Mouse (Mus musculus) cerebellum, adult 2 months (tissue): ENCODE data around the gene Ccdc174. TPM values are rescaled to one million over a fixed set of nuclear protein-coding genes. Genes with fewer than 3 reads are reported as not detected.

ENCODE experiments used
- DNase-seq, 2 experiments: peaks; one replicate each; pipeline ENCODE4 v3.0.0; 2021
- H3K27ac ChIP-seq: fragments of 200-500 bp; 2 replicates; pipeline ENCODE4 v1.5.1; 2012; ENCODE audit warnings: low read length, control low read depth, inconsistent platforms; ENCODE audit not compliant: insufficient read depth
- H3K27me3 ChIP-seq: fragments of 200-500 bp; 2 replicates; pipeline ENCODE4 v1.6.1; 2012; ENCODE audit warnings: inconsistent platforms, mild to moderate bottlenecking, low read length, moderate library complexity; ENCODE audit not compliant: control insufficient read depth, insufficient read depth
- H3K4me1 ChIP-seq: fragments of 200-500 bp; 2 replicates; pipeline ENCODE4 v1.6.1; 2011; ENCODE audit warnings: low read length; ENCODE audit not compliant: control insufficient read depth, insufficient read depth
- H3K4me3 ChIP-seq: fragments of 200-500 bp; replicated peaks from 2 replicates; pipeline ENCODE3; 2011; ENCODE audit warnings: mild to moderate bottlenecking, low read depth, low read length, control low read depth; ENCODE audit not compliant: insufficient read depth
- CTCF ChIP-seq: fragments of 200-500 bp; IDR thresholded peaks from 2 replicates; pipeline ENCODE4 v1.5.1; 2011; ENCODE audit warnings: low read depth, mild to moderate bottlenecking, control low read depth, low read length, moderate library complexity, borderline replicate concordance; ENCODE audit not compliant: insufficient read depth
- POLR2A ChIP-seq: fragments of 200-500 bp; IDR thresholded peaks from 2 replicates; pipeline ENCODE4 v1.6.1; 2011; ENCODE audit warnings: low read length, control low read depth, borderline replicate concordance; ENCODE audit not compliant: insufficient read depth
- WGBS: fragments of 180-500 bp; shearing (Covaris S2); methylation state at CpG from one replicate; pipeline ENCODE4 v1.1.7; 2018; 5-methylcytosine and 5-hydroxymethylcytosine counted together
- polyA plus RNA-seq: library from polyadenylated mRNA; depleted of rRNA; stranded (reverse); fragments of >200 nt; gene quantifications from 2 replicates; pipeline ENCODE4 v1.2.3, GENCODE M21; 2012; rRNA removed

Ccdc174 gene
- 20.7 and 21.4 TPM in 2 replicates for polyA plus RNA-seq

GRCm38 (mm10) chr6:91877885-91878651, at the start of gene Ccdc174:
Gene Ccdc174, plus strand, starts transcription at chr6:91878053.
- Histone ChIP-seq H3K27me3 (no peaks in the 10 kb centered on the region), H3K27ac (peak within 1 kb of the TSS; percentile 30), H3K4me3 (peak within 1 kb of the TSS; percentile 80), H3K4me1 (no peaks in the 10 kb centered on the region; the same call in 1 of the 2 replicates)
- WGBS = under 1% methylated on average over 47 of the region's 47 CpGs
- TF ChIP-seq POLR2A (peak; percentile 94), CTCF (no peak)
- DNase-seq = peak; percentile 92 to 94

GRCm38 (mm10) chr6:91832863-91833440, 44.9 kb upstream of the Ccdc174 start:
- H3K27ac ChIP-seq = no peak overlapping the region
- no peak for DNase-seq
- WGBS = 78% methylated on average over 3 of the region's 3 CpGs
- TF ChIP-seq POLR2A (no peak), CTCF (no peak)
- no peaks in the 10 kb centered on the region for H3K27me3 ChIP-seq
- H3K4me1 ChIP-seq = no peaks in the 10 kb centered on the region
- H3K4me3 ChIP-seq = no peak overlapping the region

- DNase-seq = peak in 1 of 2 experiments; percentile 19
- peaks cover 6% of the 10 kb centered on the region; the same call in 1 of the 2 replicates for H3K4me1 ChIP-seq
- H3K4me3 ChIP-seq = no peak overlapping the region
- WGBS = 18% methylated on average over 23 of the region's 23 CpGs
- H3K27ac ChIP-seq = no peak overlapping the region
- TF ChIP-seq CTCF = no peak
- TF ChIP-seq POLR2A = no peak
- H3K27me3 ChIP-seq = peaks cover 2% of the 10 kb centered on the region; the same call in 1 of the 2 replicates
Measured at GRCm38 (mm10) chr6:91839010-91839871, 38.6 kb upstream of the Ccdc174 start.

- H3K27ac ChIP-seq = no peak overlapping the region
Measured at GRCm38 (mm10) chr6:91842897-91843627, 34.8 kb upstream of the Ccdc174 start.

DNA sequence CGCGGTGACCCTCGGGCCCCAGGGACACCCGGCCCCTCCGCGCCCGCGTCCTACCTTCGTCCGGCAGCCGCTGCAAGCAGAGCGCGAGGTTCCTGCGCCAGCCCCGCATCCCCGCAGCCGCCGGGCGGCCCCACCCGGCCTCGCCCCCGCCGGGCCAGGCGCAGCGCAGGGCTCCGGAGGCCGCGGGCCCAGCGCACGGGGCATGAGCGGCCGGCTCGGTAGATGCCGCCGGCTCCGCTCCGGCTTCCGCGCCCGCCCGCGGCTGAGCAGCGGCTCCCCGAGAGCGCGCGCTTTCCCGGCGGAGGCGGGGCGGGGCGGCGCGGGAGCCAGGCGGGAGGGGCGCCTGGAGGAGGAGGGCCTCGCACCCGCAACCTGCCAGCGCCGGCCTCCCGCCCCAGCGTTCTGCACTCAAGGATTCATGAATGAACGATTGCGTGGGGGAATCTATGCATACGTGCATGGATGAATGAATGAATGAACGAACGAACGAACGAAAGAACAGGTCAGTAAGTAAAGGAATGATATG, 34.2 kb upstream of the Ccdc174 start:
- peak; percentile 12 to 21 for DNase-seq
- TF ChIP-seq POLR2A (no peak), CTCF (no peak)
- Histone ChIP-seq H3K4me1 (peaks cover 6% of the 10 kb centered on the region; the same call in 1 of the 2 replicates), H3K27ac (no peak overlapping the region), H3K27me3 (peaks cover 2% of the 10 kb centered on the region; the same call in 1 of the 2 replicates), H3K4me3 (peak overlapping the region; percentile 32)
- 3% methylated on average over 68 of the region's 69 CpGs for WGBS

More at GRCm38 (mm10) chr6:91842897-91843627, 34.8 kb upstream of the Ccdc174 start:
- Histone ChIP-seq H3K27me3 (peaks cover 2% of the 10 kb centered on the region; the same call in 1 of the 2 replicates), H3K4me1 (peaks cover 6% of the 10 kb centered on the region; the same call in 1 of the 2 replicates), H3K4me3 (peak overlapping the region; percentile 11)
- TF ChIP-seq POLR2A (no peak), CTCF (no peak)
- DNase-seq = peak; percentile 16 to 24
- 5% methylated on average over 46 of the region's 46 CpGs for WGBS

DNA sequence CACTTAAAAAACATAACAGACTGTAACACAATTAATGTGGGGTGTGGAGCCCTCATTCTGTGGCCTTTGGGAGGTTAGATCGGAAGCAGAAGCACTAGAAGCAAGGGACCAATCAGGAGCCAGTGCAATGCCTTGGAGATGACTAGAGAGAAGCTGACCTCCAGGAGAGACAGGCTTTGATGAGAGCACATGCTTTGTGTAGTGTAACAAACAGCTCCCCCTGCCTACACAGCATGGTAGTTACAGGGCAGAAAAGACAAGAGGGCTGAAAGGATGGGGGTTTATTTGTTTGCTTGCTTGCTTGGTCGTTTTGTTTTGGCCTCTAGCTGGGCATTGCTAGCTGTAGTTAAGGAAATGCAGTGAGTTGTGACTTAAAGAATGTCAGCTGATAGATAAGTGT, 25.3 kb upstream of the Ccdc174 start:
- no peak for TF ChIP-seq POLR2A
- peak; percentile 67 for TF ChIP-seq CTCF
- 6% methylated on average over 2 of the region's 2 CpGs for WGBS
- Histone ChIP-seq H3K4me3 (no peak overlapping the region), H3K27me3 (no peaks in the 10 kb centered on the region; the same call in 1 of the 2 replicates), H3K27ac (no peak overlapping the region), H3K4me1 (no peaks in the 10 kb centered on the region)
- DNase-seq = peak; percentile 20 to 32
